Mouse (Mus musculus) lung, embryonic 14.5 days (tissue): Measurements from ENCODE around the gene Hivep3. TPM values are rescaled to one million over a fixed set of nuclear protein-coding genes. Genes with fewer than 3 reads are reported as not detected.

Experiments used
- ATAC-seq: fragments of 200-750 bp; cut with Nextera tagmentation; 2 replicates; pipeline ENCODE4 v1.8.0; 2017; ENCODE audit warnings: mild to moderate bottlenecking, moderate TSS enrichment, moderate library complexity; ENCODE audit not compliant: insufficient read depth
- DNase-seq: peaks from one replicate; pipeline ENCODE4 v3.0.0-alpha.2; 2015
- H3K27ac ChIP-seq: fragments of 300-500 bp; sonication (generic); 2 replicates; pipeline ENCODE4 v1.5.1; 2014; ENCODE audit warnings: low read depth, mild to moderate bottlenecking, moderate library complexity
- H3K27me3 ChIP-seq: fragments of 300-500 bp; sonication (generic); 2 replicates; pipeline ENCODE4 v1.6.1; 2014; ENCODE audit warnings: low read length, control low read depth; ENCODE audit not compliant: insufficient read depth
- H3K36me3 ChIP-seq: fragments of 300-500 bp; sonication (generic); 2 replicates; pipeline ENCODE4 v1.6.1; 2014; ENCODE audit warnings: control low read depth; ENCODE audit not compliant: insufficient read depth
- H3K4me1 ChIP-seq: fragments of 300-500 bp; sonication (generic); 2 replicates; pipeline ENCODE4 v1.6.1; 2014; ENCODE audit warnings: antibody characterized with exemption, control low read depth; ENCODE audit not compliant: insufficient read depth
- H3K4me2 ChIP-seq: fragments of 300-500 bp; sonication (generic); 2 replicates; pipeline ENCODE4 v1.6.1; 2014; ENCODE audit warnings: mild to moderate bottlenecking
- H3K4me3 ChIP-seq: fragments of 300-500 bp; sonication (generic); 2 replicates; pipeline ENCODE4 v1.5.1; 2014; ENCODE audit warnings: low read depth, low read length
- H3K9ac ChIP-seq: fragments of 300-500 bp; sonication (generic); 2 replicates; pipeline ENCODE4 v1.6.1; 2014
- H3K9me3 ChIP-seq: fragments of 300-500 bp; sonication (generic); 2 replicates; pipeline ENCODE4 v1.6.1; 2016; ENCODE audit warnings: low read depth, low read length, control low read depth
- CTCF ChIP-seq: IDR thresholded peaks from 2 replicates; pipeline ENCODE4 v1.5.1; 2016; ENCODE audit warnings: antibody characterized with exemption, low read depth
- WGBS: fragments of 180-500 bp; shearing (Covaris S2); extraction: QIAGEN DNeasy Blood & Tissue Kit; methylation state at CpG from one replicate; pipeline ENCODE4 v1.1.7; 2014; 5-methylcytosine and 5-hydroxymethylcytosine counted together
- polyA plus RNA-seq: library from polyadenylated mRNA; unstranded; fragments of >200 nt; fragmentation: Nextera tagmentation; extraction: Ambion mirVana; gene quantifications from 2 replicates; pipeline ENCODE4 v1.2.1, GENCODE M21; 2014

Gene Hivep3
- polyA plus RNA-seq, 1 experiment from 2014 or later: 22.0 TPM

GRCm38 (mm10) chr4:120172050-120172684 lies 438.6 kb downstream of the Hivep3 start:
- TF ChIP-seq CTCF: no peak
- Histone ChIP-seq H3K9me3 (no peaks in the 10 kb centered on the region), H3K9ac (no peak overlapping the region), H3K36me3 (no peaks in the 10 kb centered on the region), H3K27ac (0 out of 2 replicates have a peak overlapping the region, but pooled peaks have one; percentile 15), H3K27me3 (no peaks in the 10 kb centered on the region), H3K4me1 (peaks cover 12% of the 10 kb centered on the region), H3K4me2 (no peak overlapping the region), H3K4me3 (no peak overlapping the region)
- WGBS: 8% methylated on average over 7 of the region's 7 CpGs
- ATAC-seq (peak; percentile 89), DNase-seq (peak; percentile 81)

- no peak for ATAC-seq
- Histone ChIP-seq H3K27me3 (no peaks in the 10 kb centered on the region), H3K27ac (no peak overlapping the region), H3K4me2 (no peak overlapping the region), H3K36me3 (no peaks in the 10 kb centered on the region), H3K9me3 (no peaks in the 10 kb centered on the region), H3K4me1 (no peaks in the 10 kb centered on the region), H3K9ac (no peak overlapping the region), H3K4me3 (no peak overlapping the region)
- no peak for TF ChIP-seq CTCF
- DNase-seq: no peak
- WGBS: 73% methylated on average over 4 of the region's 4 CpGs
These were observed 445.5 kb downstream of the Hivep3 start for GRCm38 (mm10) chr4:120179123-120179522.

GRCm38 (mm10) chr4:120180535-120180934 lies 447.0 kb downstream of the Hivep3 start:
- no peak overlapping the region for H3K27ac ChIP-seq
- no peaks in the 10 kb centered on the region for H3K9me3 ChIP-seq
- H3K27me3 ChIP-seq: no peaks in the 10 kb centered on the region
- TF ChIP-seq CTCF: no peak
- no peak overlapping the region for H3K9ac ChIP-seq
- H3K36me3 ChIP-seq: no peaks in the 10 kb centered on the region
- DNase-seq: no peak
- no peak for ATAC-seq
- no peak overlapping the region for H3K4me2 ChIP-seq
- H3K4me1 ChIP-seq: no peaks in the 10 kb centered on the region
- H3K4me3 ChIP-seq: no peak overlapping the region

- Histone ChIP-seq H3K4me1 (no peaks in the 10 kb centered on the region), H3K36me3 (no peaks in the 10 kb centered on the region), H3K4me3 (no peak overlapping the region), H3K9me3 (no peaks in the 10 kb centered on the region), H3K27me3 (no peaks in the 10 kb centered on the region), H3K27ac (no peak overlapping the region), H3K9ac (no peak overlapping the region), H3K4me2 (no peak overlapping the region)
- TF ChIP-seq CTCF: no peak
- ATAC-seq (no peak), DNase-seq (peak; percentile 63)
- WGBS: 21% methylated on average over 5 of the region's 5 CpGs
These were observed 450.9 kb downstream of the Hivep3 start for GRCm38 (mm10) chr4:120184374-120184991.

- Histone ChIP-seq H3K4me3 (no peak overlapping the region), H3K36me3 (no peaks in the 10 kb centered on the region)
- 87% methylated on average over 1 of the region's 1 CpGs for WGBS
These were observed 452.9 kb downstream of the Hivep3 start for GRCm38 (mm10) chr4:120186441-120186840.

GRCm38 (mm10) chr4:120186934-120187333 lies 453.4 kb downstream of the Hivep3 start:
- Histone ChIP-seq H3K9me3 (no peaks in the 10 kb centered on the region), H3K27me3 (no peaks in the 10 kb centered on the region), H3K9ac (no peak overlapping the region), H3K27ac (no peak overlapping the region), H3K4me1 (no peaks in the 10 kb centered on the region), H3K36me3 (no peaks in the 10 kb centered on the region), H3K4me3 (no peak overlapping the region), H3K4me2 (no peak overlapping the region)
- 2% methylated on average over 4 of the region's 4 CpGs for WGBS
- peak; percentile 71 for TF ChIP-seq CTCF
- ATAC-seq (peak; percentile 41; the same call in 1 of the 2 replicates), DNase-seq (peak; percentile 69)

More at GRCm38 (mm10) chr4:120186441-120186840, 452.9 kb downstream of the Hivep3 start:
- DNase-seq (no peak), ATAC-seq (no peak)
- Histone ChIP-seq H3K27me3 (no peaks in the 10 kb centered on the region), H3K4me2 (no peak overlapping the region), H3K4me1 (no peaks in the 10 kb centered on the region), H3K9ac (no peak overlapping the region), H3K9me3 (no peaks in the 10 kb centered on the region), H3K27ac (no peak overlapping the region)
- TF ChIP-seq CTCF: no peak

Other genes starting within 250 kb of the Hivep3 start
- gene Rimkla, start 241.2 kb upstream of the Hivep3 start, polyA plus RNA-seq: 1.3 and 1.5 TPM in 2 replicates
- gene Foxj3, start 196.8 kb upstream of the Hivep3 start, polyA plus RNA-seq: 26.4 and 28.5 TPM in 2 replicates
- 3.6 and 3.9 TPM in 2 replicates for gene Frg2f1, start 194.3 kb upstream of the Hivep3 start, polyA plus RNA-seq
- 0.45 TPM in 1 of 2 replicates, not detected in the other for gene Guca2a, start 96.1 kb upstream of the Hivep3 start, polyA plus RNA-seq
- not detected in 2 replicates for gene Guca2b, start 74.8 kb upstream of the Hivep3 start, polyA plus RNA-seq